Mouse (Mus musculus) heart, postnatal 10 days (tissue): ENCODE measurements around the gene Ccdc155. TPM values are rescaled to one million over a fixed set of nuclear protein-coding genes. Genes with fewer than 3 reads are reported as not detected.
"Not testable (repeated sequence)": the region's sequence is repeated elsewhere in the genome, so short reads cannot be mapped to it uniquely, and the experiment has no call there.

Experiments used
- DNase-seq, 2 experiments: peaks; one replicate each; pipeline ENCODE4 v3.0.0; 2021
- intact Hi-C: fragments of 180-260 bp; cut with DNase I; formaldehyde crosslinking; loops from one replicate; pipeline ENCODE4 v1.15.1; 2025
- total RNA-seq, 2 experiments: library from RNA; stranded (reverse); gene quantifications; 2 replicates each; pipeline ENCODE4 v1.2.3; 2021

Gene Ccdc155
- total RNA-seq, 2 experiments from 2014 or later, result not detected

GRCm38 (mm10) chr7:45167761-45168445, 36.8 kb downstream of the Ccdc155 start:
- intact Hi-C loops, result no loop called here
- DNase-seq, result no peak

GRCm38 (mm10) chr7:45166950-45167401, 37.7 kb downstream of the Ccdc155 start:
- no peak for DNase-seq
- intact Hi-C loops, result no loop called here

GRCm38 (mm10) chr7:45165701-45166100, 39.0 kb downstream of the Ccdc155 start:
- intact Hi-C loops, result no loop called here
- no peak for DNase-seq

GRCm38 (mm10) chr7:45164833-45165232, 39.9 kb downstream of the Ccdc155 start:
- DNase-seq, result no peak
- intact Hi-C loops, result no loop called here

GRCm38 (mm10) chr7:45163735-45164490, 40.8 kb downstream of the Ccdc155 start, which contains the start of gene Slc17a7:
Slc17a7 (plus strand) TSS chr7:45163949.
- intact Hi-C loops, result loop anchor here (2.0 kb wide), 1 partner anchor 135 kb away; no protein-coding TSS in a partner anchor
- DNase-seq, result no peak

GRCm38 (mm10) chr7:45162996-45163615, 41.6 kb downstream of the Ccdc155 start:
- DNase-seq, result no peak
- intact Hi-C loops, result loop anchor here (1.0 to 2.0 kb wide), 2 partner anchors 35 to 136 kb away; no protein-coding TSS in a partner anchor

GRCm38 (mm10) chr7:45162551-45162950, 42.1 kb downstream of the Ccdc155 start:
- intact Hi-C loops, result loop anchor here (1.0 to 2.0 kb wide), 2 partner anchors 36 to 136 kb away; no protein-coding TSS in a partner anchor

GRCm38 (mm10) chr7:45161612-45162473, 42.8 kb downstream of the Ccdc155 start:
- intact Hi-C loops, result loop anchor here (1.0 to 2.0 kb wide), 2 partner anchors 36 to 137 kb away; no protein-coding TSS in a partner anchor
- DNase-seq, result peak; percentile 93 to 94

More at GRCm38 (mm10) chr7:45162551-45162950, 42.1 kb downstream of the Ccdc155 start:
- DNase-seq, result no peak

GRCm38 (mm10) chr7:45160866-45161265, 43.8 kb downstream of the Ccdc155 start:
- intact Hi-C loops, result no loop called here
- no peak for DNase-seq

GRCm38 (mm10) chr7:45160316-45160800, 44.3 kb downstream of the Ccdc155 start:
- DNase-seq, result no peak
- intact Hi-C loops, result no loop called here

GRCm38 (mm10) chr7:45158991-45159390, 45.7 kb downstream of the Ccdc155 start:
- DNase-seq, result no peak
- intact Hi-C loops, result no loop called here

GRCm38 (mm10) chr7:45157459-45157858, 47.2 kb downstream of the Ccdc155 start:
- no peak for DNase-seq
- intact Hi-C loops, result no loop called here

- intact Hi-C loops, result no loop called here
- DNase-seq, result no peak
Observed at GRCm38 (mm10) chr7:45156206-45156605, 48.5 kb downstream of the Ccdc155 start.

GRCm38 (mm10) chr7:45155590-45155989, 49.1 kb downstream of the Ccdc155 start:
- DNase-seq, result no peak
- intact Hi-C loops, result no loop called here

GRCm38 (mm10) chr7:45154993-45155514, 49.6 kb downstream of the Ccdc155 start:
- intact Hi-C loops, result no loop called here
- peak; percentile 71 to 81 for DNase-seq

- DNase-seq, result peak; percentile 98
- intact Hi-C loops, result no loop called here
Observed at GRCm38 (mm10) chr7:45154096-45154992, 50.3 kb downstream of the Ccdc155 start, which contains the start of the genes Pih1d1 and Aldh16a1. Pih1d1 (plus strand) TSS chr7:45154303. Aldh16a1 (minus strand) TSS chr7:45154584.

- DNase-seq, result no peak
- intact Hi-C loops, result no loop called here
Observed at GRCm38 (mm10) chr7:45153586-45153985, 51.1 kb downstream of the Ccdc155 start.

GRCm38 (mm10) chr7:45153052-45153451, 51.6 kb downstream of the Ccdc155 start:
- intact Hi-C loops, DNase-seq: not testable (repeated sequence)
